Mouse (Mus musculus): ENCODE results near the gene Ccr9. TPM values are rescaled to one million over a fixed set of nuclear protein-coding genes. Genes with fewer than 3 reads are reported as not detected.

Gene Ccr9
- total and polyA plus RNA-seq, 3 experiments, result not detected

GRCm38 (mm10) chr9:123632281-123632680, 46.0 kb upstream of the Ccr9 start, which contains the start of gene Slc6a20b:
TSS of gene Slc6a20b (minus strand) at chr9:123632565.
- Histone ChIP-seq H3K4me3 (ENCODE audit: control insufficient read depth in 1 of 2, insufficient read depth in 1 of 2, low read depth in 2 of 2, low read length in 2 of 2) (no peak within 1 kb of the TSS), H3K27me3 (ENCODE audit: control insufficient read depth in 1 of 2, insufficient read depth in 2 of 2, low read length in 2 of 2) (no peaks in the 10 kb centered on the region; a peak in 2 of 4 replicates), H3K9ac (ENCODE audit: control insufficient read depth, low read depth, low read length, poor library complexity, severe bottlenecking) (no peak within 1 kb of the TSS), H3K9me3 (replicated peaks; ENCODE audit: insufficient read depth, low read length) (no peaks in the 10 kb centered on the region), H3K4me1 (ENCODE audit: control insufficient read depth in 1 of 2, insufficient read depth in 2 of 2, low read length in 2 of 2) (no peaks in the 10 kb centered on the region; a peak in 1 of 4 replicates), H3K36me3 (ENCODE audit: control insufficient read depth in 1 of 2, insufficient read depth in 2 of 2, low read length in 2 of 2) (no peaks in the 10 kb centered on the region), H3K27ac (ENCODE audit: control insufficient read depth, low read depth, low read length) (no peak within 1 kb of the TSS), H3K79me2 (ENCODE audit: control insufficient read depth, insufficient read depth, low read length, poor library complexity) (no peaks in the 10 kb centered on the region)
- no peak for DNase-seq (ENCODE audit: low read depth, low spot score)
- TF ChIP-seq ZKSCAN1 (IDR thresholded peaks at IDR 0.05; ENCODE audit: low read depth, low read length), result no peak
- TF ChIP-seq BHLHE40 (IDR thresholded peaks at IDR 0.05; ENCODE audit: borderline replicate concordance, low read depth, low read length), result no peak
- no peak for TF ChIP-seq CHD2 (IDR thresholded peaks at IDR 0.05; ENCODE audit: low read length)
- no peak for TF ChIP-seq NELFE (IDR thresholded peaks at IDR 0.05; ENCODE audit: low read depth, low read length)
- TF ChIP-seq GATA1 (IDR thresholded peaks at IDR 0.05; ENCODE audit: low read depth, low read length), result no peak
- TF ChIP-seq MXI1 (IDR thresholded peaks at IDR 0.05; ENCODE audit: low read depth, low read length), result no peak
- TF ChIP-seq CTCF (IDR thresholded peaks at IDR 0.05 in 2 of 3, conservative IDR thresholded peaks at IDR 0.05 in 1 of 3; ENCODE audit: control insufficient read depth in 1 of 3, insufficient read depth in 1 of 3, low read depth in 2 of 3, low read length in 3 of 3, poor library complexity in 1 of 3, severe bottlenecking in 1 of 3), result no peak
- TF ChIP-seq TBP (IDR thresholded peaks at IDR 0.05; ENCODE audit: low read depth, low read length), result no peak
- no peak for TF ChIP-seq ZC3H11A (IDR thresholded peaks at IDR 0.05; ENCODE audit: low read depth, low read length)
- TF ChIP-seq CHD1 (IDR thresholded peaks at IDR 0.05; ENCODE audit: low read depth, low read length), result no peak
- TF ChIP-seq KAT2A (conservative IDR thresholded peaks at IDR 0.05; ENCODE audit: low read depth, low read length), result no peak

GRCm38 (mm10) chr9:123632993-123633392, 45.2 kb upstream of the Ccr9 start:
- no peak overlapping the region for H3K27ac ChIP-seq (ENCODE audit: control insufficient read depth, low read depth, low read length)
- no peaks in the 10 kb centered on the region; a peak in 2 of 4 replicates for H3K27me3 ChIP-seq (ENCODE audit: control insufficient read depth in 1 of 2, insufficient read depth in 2 of 2, low read length in 2 of 2)
- no peak overlapping the region for H3K9ac ChIP-seq (ENCODE audit: control insufficient read depth, low read depth, low read length, poor library complexity, severe bottlenecking)
- TF ChIP-seq NELFE (IDR thresholded peaks at IDR 0.05; ENCODE audit: low read depth, low read length) (no peak), TCF12 (IDR thresholded peaks at IDR 0.05; ENCODE audit: low read depth, low read length) (no peak), SIN3A (IDR thresholded peaks at IDR 0.05; ENCODE audit: low read length) (no peak), UBTF (IDR thresholded peaks at IDR 0.05; ENCODE audit: borderline replicate concordance, insufficient read depth, low read depth, low read length) (no peak), JUND (IDR thresholded peaks at IDR 0.05; ENCODE audit: low read depth, low read length) (no peak), ZNF384 (IDR thresholded peaks at IDR 0.05; ENCODE audit: low read depth, low read length) (no peak), HCFC1 (IDR thresholded peaks at IDR 0.05; ENCODE audit: low read depth, low read length) (no peak), CTCF (IDR thresholded peaks at IDR 0.05 in 2 of 3, conservative IDR thresholded peaks at IDR 0.05 in 1 of 3; ENCODE audit: control insufficient read depth in 1 of 3, insufficient read depth in 1 of 3, low read depth in 2 of 3, low read length in 3 of 3, poor library complexity in 1 of 3, severe bottlenecking in 1 of 3) (no peak), USF2 (IDR thresholded peaks at IDR 0.05; ENCODE audit: borderline replicate concordance in 1 of 2, insufficient read depth in 1 of 2, low read depth in 1 of 2, low read length in 2 of 2) (no peak), POLR2A (IDR thresholded peaks at IDR 0.05; ENCODE audit: control insufficient read depth in 1 of 2, insufficient read depth in 1 of 2, low read depth in 1 of 2, low read length in 2 of 2, poor library complexity in 1 of 2) (no peak), KAT2A (conservative IDR thresholded peaks at IDR 0.05; ENCODE audit: low read depth, low read length) (no peak)
- H3K79me2 ChIP-seq (ENCODE audit: control insufficient read depth, insufficient read depth, low read length, poor library complexity), result no peaks in the 10 kb centered on the region
- H3K4me3 ChIP-seq (ENCODE audit: control insufficient read depth in 1 of 2, insufficient read depth in 1 of 2, low read depth in 2 of 2, low read length in 2 of 2), result no peak overlapping the region
- no peak for DNase-seq (ENCODE audit: low read depth, low spot score)
- no peaks in the 10 kb centered on the region; a peak in 1 of 4 replicates for H3K4me1 ChIP-seq (ENCODE audit: control insufficient read depth in 1 of 2, insufficient read depth in 2 of 2, low read length in 2 of 2)
- H3K9me3 ChIP-seq (replicated peaks; ENCODE audit: insufficient read depth, low read length), result no peaks in the 10 kb centered on the region
- no peaks in the 10 kb centered on the region for H3K36me3 ChIP-seq (ENCODE audit: control insufficient read depth in 1 of 2, insufficient read depth in 2 of 2, low read length in 2 of 2)
